8 mouse cellular contexts compared by ENCODE assay signal in the genomic region with DNA sequence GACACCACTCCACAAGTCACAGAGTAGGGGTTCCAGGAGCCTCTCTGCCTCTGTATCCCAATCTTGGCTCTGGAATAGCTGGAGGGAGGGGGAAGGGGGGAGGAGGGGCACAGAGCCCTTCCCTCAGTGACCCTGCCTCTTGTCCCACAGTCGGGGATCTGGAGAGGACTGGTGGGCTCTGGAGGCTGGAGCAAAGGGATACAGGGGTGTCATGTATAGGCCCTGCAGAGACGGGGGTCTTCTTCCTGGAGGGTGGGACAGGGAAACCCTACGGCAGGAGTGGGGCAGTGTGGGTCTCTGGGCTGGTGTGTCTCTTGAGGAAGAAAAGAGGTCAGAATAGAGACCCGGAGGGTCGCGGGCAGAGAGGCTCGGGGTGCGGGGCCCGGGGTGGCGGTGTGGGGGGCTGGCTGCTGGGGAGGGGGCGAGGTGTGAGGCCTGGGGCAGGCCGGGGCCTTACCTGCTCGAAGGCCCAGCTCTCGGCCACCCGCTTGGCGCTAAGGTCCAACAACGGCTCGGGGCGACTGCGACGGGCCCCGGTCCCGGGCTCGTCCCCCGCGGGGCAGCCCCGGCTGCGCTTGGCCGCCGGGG. TPM values are rescaled to one million over a fixed set of nuclear protein-coding genes. Genes with fewer than 3 reads are reported as not detected.
A peak's percentile ranks its signal among the peaks of the same experiment; 100 is the strongest.
DNase-seq lines count a peak whose midpoint lies in the region; ATAC-seq and TF ChIP-seq lines count a peak whose summit lies in the region.

No protein-coding gene starts in this region.

- in situ Hi-C loops in CH12.LX (cut with MboI; ENCODE audit: low pct_ligation_motif_present, low pct_unique_long_range_greater_than_20kb, low sequenced_read_pairs): loop anchor here (10.0 kb wide), 1 partner anchor 48 kb away; no protein-coding TSS in a partner anchor

- H3K27me3 ChIP-seq in CH12.LX (replicated peaks): no peaks in the 10 kb centered on the region
- H3K27me3 ChIP-seq in forebrain, postnatal 0 days (ENCODE audit: insufficient read depth, low read length): no peaks in the 10 kb centered on the region
- H3K27me3 ChIP-seq in limb, embryonic 14.5 days (ENCODE audit: control insufficient read depth, insufficient read depth, low read length): no peaks in the 10 kb centered on the region
- H3K27me3 ChIP-seq in small intestine, adult 2 months (ENCODE audit: control insufficient read depth, insufficient read depth, low read length): no peaks in the 10 kb centered on the region

- H3K9ac ChIP-seq in CH12.LX (ENCODE audit: insufficient read depth, low read depth): peak overlapping the region; percentile 91
- H3K9ac ChIP-seq in forebrain, postnatal 0 days: peak overlapping the region; percentile 91
- peak overlapping the region; percentile 94 for H3K9ac ChIP-seq in limb, embryonic 14.5 days (ENCODE audit: low read depth, low read length, severe bottlenecking)

- dilution Hi-C loops in CH12.LX (cut with MboI; ENCODE audit: extremely low pct_ligation_motif_present, extremely low pct_unique_long_range_greater_than_20kb, low sequenced_read_pairs): no loop called here

- no peak overlapping the region for H3K27ac ChIP-seq in CH12.LX (ENCODE audit: insufficient read depth, low read depth)
- peak overlapping the region; percentile 74 for H3K27ac ChIP-seq in forebrain, postnatal 0 days (ENCODE audit: low read depth, low read length)
- H3K27ac ChIP-seq in limb, embryonic 14.5 days (replicated peaks; ENCODE audit: low read depth, low read length): peak overlapping the region; percentile 58; the same call in 1 of the 2 replicates
- no peak overlapping the region for H3K27ac ChIP-seq in small intestine, adult 2 months (ENCODE audit: insufficient read depth, low read depth, low read length)

- no peak for TF ChIP-seq EP300 in CH12.LX (IDR thresholded peaks at IDR 0.05; ENCODE audit: low read length)

- no peak for TF ChIP-seq POLR2A in CH12.LX (IDR thresholded peaks at IDR 0.05; ENCODE audit: low read depth, low read length)
- TF ChIP-seq POLR2A in limb, embryonic 14.5 days (IDR thresholded peaks at IDR 0.05; ENCODE audit: borderline replicate concordance, extremely low read depth, insufficient read depth, insufficient read length): no peak
- no peak for TF ChIP-seq POLR2A in small intestine, adult 2 months (IDR thresholded peaks at IDR 0.05; ENCODE audit: low read depth, low read length)

- H3K4me3 ChIP-seq in CH12.LX (replicated peaks in 1 of 3; ENCODE audit: low read depth in 2 of 3, low read length in 2 of 3, poor library complexity in 1 of 3): peak overlapping the region; percentile 63 to 86 (median 74)
- H3K4me3 ChIP-seq in forebrain, postnatal 0 days (ENCODE audit: low read depth, low read length): peak overlapping the region; percentile 93
- peak overlapping the region; percentile 87 for H3K4me3 ChIP-seq in limb, embryonic 14.5 days (replicated peaks; ENCODE audit: low read length)
- H3K4me3 ChIP-seq in small intestine, adult 2 months (ENCODE audit: low read depth, low read length): peak overlapping the region; percentile 77

- peak overlapping the region; percentile 74 for H3K4me2 ChIP-seq in CH12.LX (ENCODE audit: insufficient read depth, low read depth, poor library complexity, severe bottlenecking)
- H3K4me2 ChIP-seq in forebrain, postnatal 0 days (ENCODE audit: low read depth): peak overlapping the region; percentile 79
- peak overlapping the region; percentile 86 for H3K4me2 ChIP-seq in limb, embryonic 14.5 days (replicated peaks; ENCODE audit: low read depth, low read length, severe bottlenecking)

- H3K9me3 ChIP-seq in CH12.LX (replicated peaks; ENCODE audit: low read length): no peaks in the 10 kb centered on the region
- H3K9me3 ChIP-seq in forebrain, postnatal 0 days (ENCODE audit: low read length): no peaks in the 10 kb centered on the region
- H3K9me3 ChIP-seq in limb, embryonic 14.5 days (ENCODE audit: control insufficient read depth, low read length): no peaks in the 10 kb centered on the region

- TF ChIP-seq CTCF in CH12.LX (conservative IDR thresholded peaks at IDR 0.05 in 1 of 2, IDR thresholded peaks at IDR 0.05 in 1 of 2; ENCODE audit: low read depth in 2 of 2, low read length in 2 of 2): no peak
- TF ChIP-seq CTCF in forebrain, postnatal 0 days (IDR thresholded peaks at IDR 0.05; ENCODE audit: low read depth): no peak
- no peak for TF ChIP-seq CTCF in small intestine, adult 2 months (IDR thresholded peaks at IDR 0.05; ENCODE audit: extremely low read depth, insufficient read length, insufficient replicate concordance, low read depth, low read length)

- ATAC-seq in forebrain, postnatal 0 days: peak; percentile 11
- ATAC-seq in limb, embryonic 14.5 days (ENCODE audit: low FRiP score, low read depth): peak; percentile 4; the same call in 1 of the 2 replicates

- WGBS in forebrain, postnatal 0 days: under 1% methylated on average over 17 of the region's 30 CpGs
- 0% methylated on average over 9 of the region's 30 CpGs for WGBS in limb, embryonic 14.5 days
- 0% methylated on average over 30 of the region's 30 CpGs for WGBS in small intestine, adult 2 months

- peak; percentile 49 to 60 for DNase-seq in cerebellum, postnatal 10 days
- DNase-seq in cerebellum, adult 11 months: no peak
- DNase-seq in CH12.LX (ENCODE audit: extremely low read depth): no peak
- peak; percentile 17 for DNase-seq in forebrain, postnatal 0 days
- no peak for DNase-seq in limb, embryonic 14.5 days (ENCODE audit: low spot score)
- no peak for DNase-seq in natural killer cell, adult 2 months (ENCODE audit: low spot score in 2 of 2)
- DNase-seq in right cerebral cortex, adult 2 months (ENCODE audit: low spot score in 2 of 2): no peak

- H3K36me3 ChIP-seq in CH12.LX (replicated peaks in 1 of 2; ENCODE audit: control insufficient read depth in 1 of 2, insufficient read depth in 1 of 2, low read length in 1 of 2): peaks cover 3 to 33% of the 10 kb centered on the region in 2 experiments
- H3K36me3 ChIP-seq in forebrain, postnatal 0 days (ENCODE audit: insufficient read depth): peaks cover 28% of the 10 kb centered on the region
- H3K36me3 ChIP-seq in limb, embryonic 14.5 days (ENCODE audit: control insufficient read depth, insufficient read depth, low read length): peaks cover 32% of the 10 kb centered on the region
- H3K36me3 ChIP-seq in small intestine, adult 2 months (ENCODE audit: control insufficient read depth, insufficient read depth, low read length): no peaks in the 10 kb centered on the region; the same call in 1 of the 2 replicates

- TF ChIP-seq RAD21 in CH12.LX (IDR thresholded peaks at IDR 0.05; ENCODE audit: low read depth, low read length): no peak

- H3K4me1 ChIP-seq in CH12.LX (ENCODE audit: control insufficient read depth in 1 of 2, insufficient read depth in 2 of 2): peaks cover 5 to 37% of the 10 kb centered on the region in 2 experiments; a peak in 2 of 4 replicates
- H3K4me1 ChIP-seq in forebrain, postnatal 0 days (ENCODE audit: insufficient read depth): peaks cover 10% of the 10 kb centered on the region
- H3K4me1 ChIP-seq in limb, embryonic 14.5 days (ENCODE audit: control insufficient read depth, insufficient read depth, low read length): peaks cover 8% of the 10 kb centered on the region
- peaks cover 8% of the 10 kb centered on the region for H3K4me1 ChIP-seq in small intestine, adult 2 months (ENCODE audit: control insufficient read depth, insufficient read depth, insufficient read length, low read length)

- H3K79me2 ChIP-seq in CH12.LX (replicated peaks; ENCODE audit: control insufficient read depth, extremely low read depth, insufficient read depth, poor library complexity, severe bottlenecking): no peaks in the 10 kb centered on the region

RNA-seq across cellular contexts. Expression of a gene that starts 0.4 kb away (rescaled TPM):
- total RNA-seq in CH12.LX (2012; rRNA removed): 6.3 and 9.7 TPM in 2 replicates
- total RNA-seq in CH12.LX (2014; rRNA removed): 4.7 and 4.9 TPM in 2 replicates
- polyA plus RNA-seq in CH12.LX (2012; ENCODE audit: insufficient read length, low read depth): 6.5 and 9.1 TPM in 2 replicates
- 36.5 and 47.7 TPM in 2 replicates for total RNA-seq in forebrain, postnatal 0 days (2014; rRNA removed)
- polyA plus RNA-seq in forebrain, postnatal 0 days (2015; fragmentation: Nextera tagmentation; extraction: Ambion mirVana): 15.1 and 15.5 TPM in 2 replicates
- polyA plus RNA-seq in limb, embryonic 14.5 days (2012; rRNA removed): 23.8 and 35.1 TPM in 2 replicates
- polyA plus RNA-seq in limb, embryonic 14.5 days (2014; fragmentation: Nextera tagmentation; extraction: Ambion mirVana): 13.9 and 17.1 TPM in 2 replicates
- 8.1 and 30.0 TPM in 2 replicates for polyA plus RNA-seq in small intestine, adult 2 months (2012; rRNA removed)

RNA-seq across cellular contexts. Expression of a gene that starts 13.0 kb away (rescaled TPM):
- 225 and 266 TPM in 2 replicates for total RNA-seq in CH12.LX (2012; rRNA removed)
- total RNA-seq in CH12.LX (2014; rRNA removed): 213 and 228 TPM in 2 replicates
- polyA plus RNA-seq in CH12.LX (2012; ENCODE audit: insufficient read length, low read depth): 217 and 262 TPM in 2 replicates
- 130 and 146 TPM in 2 replicates for total RNA-seq in forebrain, postnatal 0 days (2014; rRNA removed)
- polyA plus RNA-seq in forebrain, postnatal 0 days (2015; fragmentation: Nextera tagmentation; extraction: Ambion mirVana): 255 and 310 TPM in 2 replicates
- polyA plus RNA-seq in limb, embryonic 14.5 days (2012; rRNA removed): 173 and 221 TPM in 2 replicates
- 374 and 380 TPM in 2 replicates for polyA plus RNA-seq in limb, embryonic 14.5 days (2014; fragmentation: Nextera tagmentation; extraction: Ambion mirVana)
- 46.2 and 63.5 TPM in 2 replicates for polyA plus RNA-seq in small intestine, adult 2 months (2012; rRNA removed)

RNA-seq across cellular contexts. Expression of a gene that starts 20.6 kb away (rescaled TPM):
- total RNA-seq in CH12.LX (2012; rRNA removed): 51.6 and 58.6 TPM in 2 replicates
- total RNA-seq in CH12.LX (2014; rRNA removed): 79.7 and 102 TPM in 2 replicates
- polyA plus RNA-seq in CH12.LX (2012; ENCODE audit: insufficient read length, low read depth): 62.1 and 70.8 TPM in 2 replicates
- total RNA-seq in forebrain, postnatal 0 days (2014; rRNA removed): 36.2 and 36.4 TPM in 2 replicates
- polyA plus RNA-seq in forebrain, postnatal 0 days (2015; fragmentation: Nextera tagmentation; extraction: Ambion mirVana): 32.0 and 39.8 TPM in 2 replicates
- 49.3 and 107 TPM in 2 replicates for polyA plus RNA-seq in limb, embryonic 14.5 days (2012; rRNA removed)
- 58.1 and 60.4 TPM in 2 replicates for polyA plus RNA-seq in limb, embryonic 14.5 days (2014; fragmentation: Nextera tagmentation; extraction: Ambion mirVana)
- 66.7 and 76.0 TPM in 2 replicates for polyA plus RNA-seq in small intestine, adult 2 months (2012; rRNA removed)

RNA-seq across cellular contexts. Expression of a gene that starts 33.7 kb away (rescaled TPM):
- total RNA-seq in CH12.LX (2012; rRNA removed) (7.8 and 13.2 TPM in 2 replicates), CH12.LX (2014; rRNA removed) (5.7 and 6.0 TPM in 2 replicates)
- 10.7 and 13.0 TPM in 2 replicates for polyA plus RNA-seq in CH12.LX (2012; ENCODE audit: insufficient read length, low read depth)
- 23.3 and 23.4 TPM in 2 replicates for total RNA-seq in forebrain, postnatal 0 days (2014; rRNA removed)
- polyA plus RNA-seq in forebrain, postnatal 0 days (2015; fragmentation: Nextera tagmentation; extraction: Ambion mirVana): 22.2 and 22.4 TPM in 2 replicates
- 38.0 and 39.5 TPM in 2 replicates for polyA plus RNA-seq in limb, embryonic 14.5 days (2012; rRNA removed)
- polyA plus RNA-seq in limb, embryonic 14.5 days (2014; fragmentation: Nextera tagmentation; extraction: Ambion mirVana): 16.5 and 19.1 TPM in 2 replicates
- 11.9 and 37.3 TPM in 2 replicates for polyA plus RNA-seq in small intestine, adult 2 months (2012; rRNA removed)

RNA-seq across cellular contexts. Expression of a gene that starts 51.5 kb away (rescaled TPM):
- total RNA-seq in CH12.LX (2012; rRNA removed): not detected in 2 replicates
- total RNA-seq in CH12.LX (2014; rRNA removed): not detected in 2 replicates
- polyA plus RNA-seq in CH12.LX (2012; ENCODE audit: insufficient read length, low read depth): not detected in 2 replicates
- total RNA-seq in forebrain, postnatal 0 days (2014; rRNA removed): 1.7 and 3.2 TPM in 2 replicates
- polyA plus RNA-seq in forebrain, postnatal 0 days (2015; fragmentation: Nextera tagmentation; extraction: Ambion mirVana): 10.0 and 13.3 TPM in 2 replicates
- polyA plus RNA-seq in limb, embryonic 14.5 days (2012; rRNA removed): 3.0 and 4.8 TPM in 2 replicates
- 5.4 and 5.8 TPM in 2 replicates for polyA plus RNA-seq in limb, embryonic 14.5 days (2014; fragmentation: Nextera tagmentation; extraction: Ambion mirVana)
- 0.22 and 0.62 TPM in 2 replicates for polyA plus RNA-seq in small intestine, adult 2 months (2012; rRNA removed)

Comparison
In these comparisons a context has a peak if more than half of its experiments do, and no peak if none do; other contexts are left out.
1. DNase-seq: peak in cerebellum, postnatal 10 days (2 of 2) and forebrain, postnatal 0 days (single experiment); none in cerebellum, adult 11 months (single experiment), CH12.LX (single experiment), limb, embryonic 14.5 days (single experiment), natural killer cell, adult 2 months (0 of 2) and right cerebral cortex, adult 2 months (0 of 2).
2. H3K27ac ChIP-seq: peak in forebrain, postnatal 0 days (single experiment) and limb, embryonic 14.5 days (single experiment); none in CH12.LX (single experiment) and small intestine, adult 2 months (single experiment).
3. Peak in every context shown above with its lines, with median percentiles within 50 percentile points of each other: H3K4me2 ChIP-seq, H3K4me3 ChIP-seq and H3K9ac ChIP-seq.